Mouse (Mus musculus) gastrocnemius, postnatal 25 days (tissue): Measurements from ENCODE around the gene Slc25a25. TPM values are rescaled to one million over a fixed set of nuclear protein-coding genes. Genes with fewer than 3 reads are reported as not detected.
A peak's percentile ranks its signal among the peaks of the same experiment; 100 is the strongest.
"Not testable (repeated sequence)": the region's sequence is repeated elsewhere in the genome, so short reads cannot be mapped to it uniquely, and the experiment has no call there.

Experiments
- DNase-seq: peaks from one replicate; pipeline ENCODE4 v3.0.0; 2022
- long read RNA-seq, 2 experiments: library from polyadenylated mRNA; stranded (forward); transcript quantifications; one replicate each; pipeline ENCODE4 v2.0.0; 2021
- total RNA-seq, 2 experiments: library from RNA; stranded (reverse); gene quantifications; 1 replicate in 1 of 2; 2 replicates in 1 of 2; pipeline ENCODE4 v1.2.3; 2021

Gene Slc25a25
- 10 to 100 TPM; 19.2 to 68.3 TPM for total RNA-seq
- long read RNA-seq, experiment 1, transcript Slc25a25-203 (10 exons, 2,541 nt): major isoform, 8 of 15 reads
- long read RNA-seq, experiment 1, partial matches to known transcripts: 3 of 15 reads
- long read RNA-seq, experiment 1, other reads (novel, unspliced or antisense): 3 of 15 reads
- long read RNA-seq, experiment 2, transcript Slc25a25-203 (10 exons, 2,541 nt): major isoform, 29 of 42 reads
- long read RNA-seq, experiment 2, partial matches to known transcripts: 5 of 42 reads
- long read RNA-seq, experiment 2, other reads (novel, unspliced or antisense): 7 of 42 reads

DNA sequence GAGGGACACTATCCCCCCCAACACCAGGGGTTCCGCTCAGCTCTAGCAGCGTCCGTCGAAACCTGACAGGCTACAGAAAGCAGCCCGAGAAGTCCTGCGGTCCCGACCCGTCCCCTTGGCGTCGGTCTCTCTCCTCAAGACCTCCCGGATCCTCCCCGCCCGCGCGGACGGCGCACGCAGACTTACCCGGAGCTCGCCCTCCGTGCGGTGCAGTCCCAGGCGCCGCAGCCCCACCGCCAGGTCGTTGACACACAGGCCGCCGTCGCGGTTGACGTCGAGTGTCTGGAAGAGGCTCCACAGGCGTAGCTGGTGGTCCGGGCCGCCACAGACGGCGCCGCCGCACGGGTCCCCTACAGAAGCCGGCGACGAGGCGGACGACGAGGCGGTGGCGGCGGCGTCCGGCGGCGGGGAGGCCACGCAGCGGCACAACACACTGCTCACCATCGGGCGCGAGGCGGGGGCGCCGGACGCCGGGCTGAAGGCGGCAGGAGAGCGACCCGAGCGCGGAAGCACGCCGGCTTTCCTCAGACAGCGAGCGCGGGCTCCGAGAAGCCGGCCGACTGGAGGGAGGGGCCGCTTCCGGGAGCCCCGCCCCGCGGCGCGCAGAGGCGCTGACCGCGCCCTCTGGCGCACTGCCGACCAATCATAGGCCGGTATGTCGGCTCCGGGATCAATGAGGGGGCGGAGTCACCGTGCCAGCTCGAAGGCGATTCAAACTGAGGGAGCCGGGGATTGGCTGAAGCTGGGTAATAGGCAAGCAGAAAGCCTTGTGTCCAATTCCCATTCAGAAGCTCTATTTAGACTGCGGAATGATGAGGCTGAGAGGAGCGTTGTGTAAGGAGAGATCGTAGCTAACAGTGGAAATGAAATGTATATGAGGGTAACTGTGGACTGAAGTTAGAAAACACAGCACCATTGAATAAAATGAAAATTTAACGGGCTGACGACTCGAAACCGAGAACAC, at the start of gene Slc25a25:
Gene Slc25a25, minus strand, starts transcription at position 565 of the 964 bp plus-strand sequence.
- DNase-seq: peak; percentile 97

DNA sequence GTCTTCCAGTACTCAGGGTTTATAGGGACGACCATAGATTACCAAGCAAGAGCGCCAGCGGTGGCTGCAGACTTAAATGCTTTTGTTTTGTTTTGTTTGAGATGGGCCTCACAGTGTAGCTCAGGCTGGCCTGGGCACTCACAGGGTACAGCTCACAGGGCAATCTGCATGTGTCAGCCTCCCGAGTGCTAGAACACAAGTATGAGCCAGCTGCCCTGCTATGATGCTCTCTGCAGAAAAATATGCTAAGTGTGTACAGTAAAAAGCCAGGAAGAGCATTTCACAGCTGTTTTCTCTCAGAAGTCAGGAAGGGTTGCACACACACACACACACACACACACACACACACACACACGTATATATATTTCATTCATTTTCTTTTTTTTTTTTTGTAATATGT, 49.2 kb upstream of the Slc25a25 start:
- DNase-seq: no peak

GRCm38 (mm10) chr2:32499365-32499764, 48.1 kb upstream of the Slc25a25 start:
- no peak for DNase-seq

- no peak for DNase-seq
These were observed 44.9 kb upstream of the Slc25a25 start for GRCm38 (mm10) chr2:32496190-32496589.

DNA sequence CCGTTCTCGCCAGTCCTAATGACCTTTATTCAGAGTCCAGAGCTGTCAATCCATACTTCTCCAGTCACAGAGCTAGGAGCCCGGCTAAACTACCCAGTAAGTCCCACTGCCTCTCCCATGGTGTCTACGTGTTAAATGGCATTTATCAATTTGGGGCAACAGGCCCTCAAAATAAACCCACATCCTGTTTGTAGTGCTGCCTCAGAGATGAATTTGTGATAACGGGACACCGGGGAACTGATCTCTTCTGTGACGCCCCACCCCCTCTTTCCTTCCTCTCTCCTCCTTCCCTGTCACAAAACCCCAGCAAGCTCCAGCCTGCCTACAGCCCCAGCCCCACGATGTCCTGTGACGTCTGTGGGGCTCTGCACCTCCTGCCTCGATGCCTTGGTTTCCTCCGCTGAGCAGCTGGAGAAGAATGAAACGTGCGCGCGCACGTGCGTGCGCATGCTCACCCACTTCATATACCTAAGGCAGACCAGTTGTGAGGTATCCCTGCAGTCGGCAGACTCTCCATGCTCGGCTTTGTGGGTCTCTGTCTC, 44.0 kb upstream of the Slc25a25 start:
- peak; percentile 43 for DNase-seq

DNA sequence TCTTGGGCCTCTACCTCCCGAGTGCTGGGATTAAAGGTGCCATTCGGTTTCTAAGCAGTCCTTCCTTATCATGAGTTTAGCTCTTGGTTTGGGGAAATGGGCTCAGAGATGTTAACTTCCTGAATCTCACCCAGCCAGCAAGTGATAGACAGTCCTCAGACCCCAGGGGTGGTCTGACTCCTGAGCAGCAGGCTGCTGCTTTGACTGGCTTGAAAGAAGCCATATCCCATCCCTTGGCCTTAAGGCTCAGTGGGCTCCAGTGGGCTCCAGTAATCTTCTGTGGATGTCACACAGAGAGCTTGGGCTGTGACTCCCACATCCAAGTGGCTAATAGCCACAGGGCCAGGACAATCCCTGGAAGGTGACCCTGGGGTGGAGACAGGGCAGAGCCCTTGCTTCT, 43.3 kb upstream of the Slc25a25 start:
- no peak for DNase-seq

GRCm38 (mm10) chr2:32493301-32493701, 42.1 kb upstream of the Slc25a25 start:
- no peak for DNase-seq

DNA sequence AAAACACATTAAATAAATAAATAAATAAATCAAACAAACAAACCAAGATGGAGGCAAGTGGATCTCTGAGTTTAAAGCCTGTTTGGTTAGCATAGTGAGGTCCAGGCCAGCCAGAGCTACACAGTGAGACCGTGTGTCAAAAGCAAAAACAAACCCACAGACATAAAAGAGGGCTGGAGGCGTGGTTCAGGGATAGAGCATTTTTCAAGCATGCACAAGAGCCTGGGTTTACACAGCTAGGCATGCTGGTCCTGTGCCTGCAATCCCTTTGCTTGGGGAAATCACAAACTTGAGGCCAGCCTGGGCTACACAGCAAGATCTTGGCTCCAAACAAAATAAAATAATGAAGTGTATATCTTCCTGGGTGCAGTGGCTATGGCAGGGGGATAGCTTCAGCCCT, 41.4 kb upstream of the Slc25a25 start:
- no peak for DNase-seq

DNA sequence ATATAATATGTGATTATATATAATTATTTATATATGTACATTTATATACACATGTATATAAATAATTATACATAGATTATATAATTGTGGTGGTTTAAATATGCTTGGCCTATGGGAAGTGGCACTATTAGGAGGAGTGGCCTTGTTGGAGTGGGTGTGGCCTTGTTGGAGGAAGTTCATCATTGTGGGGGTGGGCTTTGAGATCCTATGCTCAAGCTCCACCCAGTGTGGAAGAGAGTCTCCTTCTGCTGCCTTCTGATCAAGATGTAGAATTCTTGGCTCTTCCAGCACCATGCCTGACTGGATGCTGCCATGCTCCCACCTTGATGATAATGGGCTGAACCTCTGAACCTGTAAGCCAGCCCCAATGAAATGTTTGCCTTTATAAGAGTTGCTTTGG, 39.5 kb upstream of the Slc25a25 start:
- DNase-seq: not testable (repeated sequence)

GRCm38 (mm10) chr2:32488679-32489078, 37.4 kb upstream of the Slc25a25 start:
- DNase-seq: peak; percentile 70

DNA sequence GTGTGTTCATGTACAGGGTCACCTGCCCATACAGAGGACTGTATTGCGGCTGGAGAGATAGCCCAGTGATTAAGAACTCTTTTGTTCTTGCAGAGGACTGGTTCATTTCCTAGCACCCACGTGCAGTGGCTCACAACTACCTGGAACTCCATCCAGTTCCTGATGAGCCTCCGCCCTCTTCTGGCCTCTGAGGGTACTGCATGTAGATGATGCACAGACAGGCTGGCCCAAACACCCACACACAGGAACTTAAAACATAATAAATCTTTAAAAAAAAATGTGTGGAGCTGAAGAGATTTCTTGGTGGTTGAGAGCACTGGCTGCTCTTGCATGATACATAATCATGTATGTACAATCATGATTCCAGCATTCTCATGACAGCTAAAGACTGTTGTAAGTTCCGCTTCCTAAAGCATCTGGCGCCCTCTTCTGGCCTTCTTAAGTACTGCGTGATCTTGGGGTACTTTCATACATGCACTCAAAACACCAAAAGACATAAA, 35.9 kb upstream of the Slc25a25 start:
- DNase-seq: peak; percentile 71

DNA sequence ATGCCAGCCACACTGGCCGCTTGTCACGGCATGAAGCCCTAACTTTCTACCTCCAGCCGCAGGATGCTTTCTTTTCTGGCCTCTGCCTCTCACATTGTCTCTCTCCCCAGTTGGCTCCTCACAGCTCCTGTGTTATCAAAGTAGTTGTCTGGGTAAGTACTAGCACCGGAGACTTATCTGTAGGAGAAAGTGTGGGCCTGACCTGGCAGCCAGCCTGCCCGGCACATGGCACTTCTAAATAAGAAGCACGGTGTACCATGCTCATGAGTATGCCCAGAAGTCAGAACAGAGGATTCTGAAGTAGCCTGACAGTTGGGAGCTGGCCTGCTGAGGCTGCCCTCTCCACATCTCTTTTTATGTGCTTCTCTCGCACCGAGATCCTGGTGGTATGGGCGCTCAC, 34.9 kb upstream of the Slc25a25 start:
- no peak for DNase-seq

DNA sequence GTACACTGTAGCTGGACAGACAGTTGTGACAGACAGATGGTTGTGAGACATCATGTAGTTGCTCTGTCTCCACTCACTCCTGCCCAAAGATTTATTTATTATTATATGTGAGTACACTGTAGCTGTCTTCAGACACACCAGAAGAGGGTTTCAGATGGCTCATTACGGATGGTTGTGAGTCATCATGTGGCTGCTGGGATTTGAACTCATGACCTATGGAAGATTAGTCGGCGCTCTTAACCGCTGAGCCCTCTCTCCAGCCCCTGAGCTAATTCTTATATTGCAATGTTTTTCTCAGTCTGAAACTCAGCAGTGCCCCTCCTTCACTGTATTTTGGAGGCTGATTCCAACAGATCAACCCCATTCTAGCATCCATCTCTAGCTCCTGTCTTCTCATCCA, 34.5 kb upstream of the Slc25a25 start:
- no peak for DNase-seq

DNA sequence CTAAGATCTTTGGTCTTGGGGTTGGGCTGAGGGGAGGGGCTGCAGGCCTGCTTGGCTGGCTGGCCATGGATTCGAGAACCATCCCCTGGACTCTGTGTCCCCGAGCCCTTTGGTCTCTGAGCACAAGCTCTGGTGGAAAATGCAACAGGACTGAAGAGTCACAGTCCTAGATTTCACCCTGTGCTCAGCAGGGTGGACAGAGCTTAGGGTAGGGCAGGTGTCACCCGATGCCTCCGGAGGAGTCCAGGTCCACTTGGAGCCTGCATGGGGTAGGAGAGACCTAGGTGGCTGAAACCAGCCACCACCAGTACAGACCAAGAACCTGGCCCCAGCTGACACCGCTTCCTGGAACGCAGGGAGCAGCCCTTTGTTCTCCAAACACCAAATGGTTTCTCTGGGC, 33.7 kb upstream of the Slc25a25 start:
- no peak for DNase-seq

DNA sequence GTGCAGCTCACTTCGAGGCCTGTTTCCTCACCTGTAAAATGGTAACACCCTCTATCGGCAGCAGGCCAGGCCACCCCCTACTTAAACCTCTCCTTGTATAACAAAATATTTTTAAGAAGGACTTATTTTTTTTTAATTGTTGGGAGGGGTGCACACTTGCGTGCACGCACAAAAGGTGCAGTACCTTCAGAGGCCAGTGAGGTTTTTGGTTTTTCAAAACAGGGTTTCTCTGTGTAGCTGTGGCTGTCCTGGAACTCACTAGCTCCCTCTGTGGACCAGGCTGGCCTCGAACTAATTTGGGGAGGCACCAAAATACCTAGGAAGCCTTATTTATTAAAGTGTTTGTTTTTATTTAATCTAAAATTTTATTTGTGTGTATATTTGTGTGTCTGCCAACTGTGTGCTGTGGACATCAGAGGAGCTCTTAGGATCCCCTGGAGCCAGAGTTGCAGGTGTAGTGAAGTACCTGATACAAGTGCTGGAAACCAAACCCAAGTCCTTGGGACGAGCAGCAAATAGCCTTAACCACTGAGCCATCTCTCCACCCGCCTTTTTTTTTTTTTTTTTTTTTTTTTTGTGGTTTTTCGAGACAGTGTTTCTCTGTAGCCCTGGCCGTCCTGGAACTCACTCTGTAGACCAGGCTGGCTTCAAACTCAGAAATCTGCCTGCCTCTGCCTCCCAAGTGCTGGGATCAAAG, 32.1 kb upstream of the Slc25a25 start:
- DNase-seq: no peak

DNA sequence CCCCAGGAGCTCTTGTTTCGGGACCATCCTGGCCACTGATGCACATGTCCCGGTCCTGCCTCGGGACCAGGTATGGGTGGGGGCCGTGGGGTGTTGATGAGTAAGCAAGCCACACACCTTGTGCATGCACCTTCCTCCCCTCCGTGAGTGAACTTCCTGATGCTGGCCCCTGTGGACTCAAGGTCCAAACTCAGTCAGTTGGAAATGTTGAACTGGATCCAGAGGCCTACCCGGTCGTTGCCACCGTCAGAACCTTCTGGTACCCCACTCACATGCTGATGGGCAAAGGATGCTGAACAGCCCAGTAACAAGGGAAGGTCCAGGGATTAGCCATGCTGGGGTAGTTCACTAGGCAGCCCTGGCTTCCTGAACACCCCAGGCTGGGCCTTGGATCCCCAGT, 31.1 kb upstream of the Slc25a25 start:
- DNase-seq: no peak

DNA sequence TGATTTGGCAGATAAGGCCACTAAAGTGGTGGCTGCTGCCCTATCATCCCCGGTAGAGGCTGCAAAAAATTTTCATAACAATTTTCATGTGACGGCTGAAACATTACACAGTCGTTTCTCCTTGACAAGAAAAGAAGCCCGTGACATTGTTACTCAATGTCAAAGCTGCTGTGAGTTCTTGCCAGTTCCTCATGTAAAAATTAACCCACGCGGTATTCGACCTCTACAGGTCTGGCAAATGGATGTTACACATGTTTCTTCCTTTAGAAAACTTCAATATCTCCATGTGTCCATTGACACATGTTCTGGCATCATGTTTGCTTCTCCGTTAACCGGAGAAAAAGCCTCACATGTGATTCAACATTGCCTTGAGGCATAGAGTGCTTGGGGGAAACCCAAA, 24.1 kb upstream of the Slc25a25 start:
- not testable (repeated sequence) for DNase-seq

- DNase-seq: no peak
These were observed 20.4 kb upstream of the Slc25a25 start for GRCm38 (mm10) chr2:32471681-32472061.

- DNase-seq: no peak
These were observed 19.9 kb upstream of the Slc25a25 start for GRCm38 (mm10) chr2:32471001-32471680.

- no peak for DNase-seq
These were observed 13.1 kb upstream of the Slc25a25 start for GRCm38 (mm10) chr2:32464212-32464891.

DNA sequence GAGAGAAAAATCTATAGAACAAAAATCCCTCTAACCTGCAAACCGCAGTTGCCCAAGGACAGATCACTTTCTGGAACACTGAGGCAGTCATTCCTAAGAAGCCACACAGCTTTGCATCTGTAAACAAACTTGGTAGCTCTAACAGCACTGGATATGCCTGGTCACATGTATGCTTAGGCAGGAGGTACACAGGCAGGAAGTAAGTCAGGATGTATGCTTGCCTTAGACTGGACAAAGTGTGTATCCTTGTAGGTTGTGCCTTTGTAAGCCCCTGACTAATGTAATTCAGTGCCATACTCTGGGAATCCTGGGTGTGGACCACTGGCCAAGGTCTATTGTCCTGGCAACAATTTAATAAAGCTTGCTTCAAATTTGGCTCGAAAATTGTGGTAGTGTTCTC, 12.5 kb upstream of the Slc25a25 start:
- DNase-seq: no peak
